Mouse (Mus musculus) thymus, adult 18-20 months (tissue): Measurements from ENCODE around the gene Crb1.
"Not testable (repeated sequence)": the region's sequence is repeated elsewhere in the genome, so short reads cannot be mapped to it uniquely, and the experiment has no call there.

ENCODE experiments used
- DNase-seq, 2 experiments: peaks; one replicate each; pipeline ENCODE4 v3.0.0; 2022; ENCODE audit warnings: mixed read lengths in 2 of 2

The Crb1 gene

GRCm38 (mm10) chr1:139376638-139377286 is at the start of gene Crb1:
Gene Crb1, minus strand, starts transcription at chr1:139377100.
- no peak for DNase-seq

DNA sequence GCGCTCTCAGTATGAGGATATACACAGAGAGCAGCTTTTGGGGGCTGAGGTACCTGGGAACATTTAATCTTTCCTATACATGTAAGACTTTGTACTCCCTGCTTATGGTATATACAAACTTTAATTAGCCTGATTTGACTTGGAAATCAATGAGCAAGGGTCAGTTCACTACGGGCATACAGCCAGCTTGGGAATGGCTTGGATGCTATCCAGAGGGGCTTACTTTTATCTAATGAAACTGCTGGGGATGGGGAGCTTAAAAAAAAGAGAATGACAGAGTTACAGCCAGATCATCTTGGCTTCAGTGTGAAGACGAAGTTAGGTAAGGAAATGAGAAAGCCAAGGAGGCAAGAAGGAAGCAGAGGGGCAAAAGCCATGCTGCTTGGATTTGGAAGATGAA is 48.1 kb upstream of the Crb1 start:
- DNase-seq: no peak

GRCm38 (mm10) chr1:139423931-139424330 is 47.0 kb upstream of the Crb1 start:
- no peak for DNase-seq

DNA sequence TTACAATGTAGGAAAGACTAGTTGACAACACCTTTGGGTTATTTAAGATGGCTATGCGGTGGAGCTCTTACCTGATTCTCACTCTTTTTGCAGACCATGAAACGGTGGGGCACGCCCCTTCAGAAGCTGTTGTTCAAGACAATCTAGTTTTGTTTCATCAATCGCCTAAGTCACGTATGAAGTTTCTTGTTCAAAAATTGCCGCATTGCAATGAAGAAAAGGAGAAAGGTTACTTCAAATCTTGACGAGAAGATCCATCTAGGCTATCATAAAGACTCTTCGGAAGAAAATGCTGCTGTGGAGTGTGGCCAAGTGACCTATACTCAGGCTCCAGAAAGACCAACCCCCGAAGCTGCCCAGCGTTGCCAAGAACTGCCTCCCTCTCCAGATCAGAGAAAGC is 46.0 kb upstream of the Crb1 start:
- DNase-seq: no peak

- DNase-seq: peak; percentile 81 to 82
Observed at GRCm38 (mm10) chr1:139421875-139422791, 45.2 kb upstream of the Crb1 start, which contains the start of gene Zbtb41. Gene Zbtb41, plus strand, starts transcription at chr1:139422288.

- DNase-seq: no peak
Observed at GRCm38 (mm10) chr1:139421521-139421874, 44.6 kb upstream of the Crb1 start.

- no peak for DNase-seq
Observed at GRCm38 (mm10) chr1:139413465-139413864, 36.6 kb upstream of the Crb1 start.

GRCm38 (mm10) chr1:139412365-139412764 is 35.5 kb upstream of the Crb1 start:
- DNase-seq: not testable (repeated sequence)

DNA sequence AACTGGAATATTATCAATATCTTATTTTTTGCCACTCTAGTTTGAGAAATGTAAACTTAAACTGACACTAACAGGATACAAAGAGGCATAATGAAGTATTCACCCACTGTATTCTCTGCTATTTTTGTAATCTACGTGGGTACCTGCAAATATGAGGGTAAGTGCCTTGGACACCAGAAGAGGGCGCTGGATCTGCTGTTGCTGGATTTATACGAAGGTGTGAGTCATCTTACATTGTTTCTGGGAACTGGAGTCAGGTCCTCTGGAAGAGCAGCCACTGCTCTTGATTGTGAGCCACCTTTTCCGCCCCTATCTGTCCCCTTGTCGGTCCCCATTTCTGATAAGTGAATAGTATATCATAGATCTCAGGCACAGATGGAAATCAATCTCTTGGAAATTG is 30.8 kb upstream of the Crb1 start:
- DNase-seq: no peak

GRCm38 (mm10) chr1:139405766-139406165 is 28.9 kb upstream of the Crb1 start:
- no peak for DNase-seq

DNA sequence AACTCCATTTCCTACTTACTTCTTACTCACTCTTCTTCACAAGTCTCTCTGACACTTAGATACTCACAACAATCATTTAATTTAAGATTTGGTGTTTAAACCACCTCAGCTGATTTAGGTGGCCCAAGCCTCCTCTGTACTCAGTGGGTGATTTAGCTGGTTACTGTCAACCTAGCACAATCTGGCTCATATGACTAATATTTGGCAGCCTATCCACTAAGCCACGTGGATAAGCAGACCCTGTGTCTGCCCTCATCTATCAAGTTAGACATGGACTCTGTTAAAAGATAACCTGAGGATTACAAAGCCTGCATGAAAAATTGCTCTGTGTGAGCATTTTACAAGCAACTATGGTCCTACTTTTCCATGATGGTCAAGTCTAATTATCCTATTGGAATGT is 19.7 kb upstream of the Crb1 start:
- DNase-seq: no peak

GRCm38 (mm10) chr1:139391747-139392146 is 14.8 kb upstream of the Crb1 start:
- no peak for DNase-seq

DNA sequence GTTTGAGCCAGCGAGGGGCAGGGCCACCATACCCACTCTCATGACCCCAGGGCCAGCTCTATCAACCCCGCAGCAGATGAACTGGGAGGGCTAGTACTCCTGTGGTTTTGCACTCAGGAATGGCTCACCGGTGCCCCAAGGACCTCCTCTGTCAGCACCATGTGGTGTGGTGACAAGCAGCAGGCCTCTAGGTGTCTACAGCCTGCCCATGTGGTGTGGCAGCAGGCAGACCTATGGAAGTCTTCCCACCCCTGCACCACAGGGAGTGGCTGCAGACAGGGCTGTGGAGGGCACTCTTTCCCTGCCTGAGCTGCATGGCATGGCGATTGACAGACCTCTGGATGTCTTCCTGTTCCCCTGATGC is 2.7 kb upstream of the Crb1 start:
- no peak for DNase-seq

DNA sequence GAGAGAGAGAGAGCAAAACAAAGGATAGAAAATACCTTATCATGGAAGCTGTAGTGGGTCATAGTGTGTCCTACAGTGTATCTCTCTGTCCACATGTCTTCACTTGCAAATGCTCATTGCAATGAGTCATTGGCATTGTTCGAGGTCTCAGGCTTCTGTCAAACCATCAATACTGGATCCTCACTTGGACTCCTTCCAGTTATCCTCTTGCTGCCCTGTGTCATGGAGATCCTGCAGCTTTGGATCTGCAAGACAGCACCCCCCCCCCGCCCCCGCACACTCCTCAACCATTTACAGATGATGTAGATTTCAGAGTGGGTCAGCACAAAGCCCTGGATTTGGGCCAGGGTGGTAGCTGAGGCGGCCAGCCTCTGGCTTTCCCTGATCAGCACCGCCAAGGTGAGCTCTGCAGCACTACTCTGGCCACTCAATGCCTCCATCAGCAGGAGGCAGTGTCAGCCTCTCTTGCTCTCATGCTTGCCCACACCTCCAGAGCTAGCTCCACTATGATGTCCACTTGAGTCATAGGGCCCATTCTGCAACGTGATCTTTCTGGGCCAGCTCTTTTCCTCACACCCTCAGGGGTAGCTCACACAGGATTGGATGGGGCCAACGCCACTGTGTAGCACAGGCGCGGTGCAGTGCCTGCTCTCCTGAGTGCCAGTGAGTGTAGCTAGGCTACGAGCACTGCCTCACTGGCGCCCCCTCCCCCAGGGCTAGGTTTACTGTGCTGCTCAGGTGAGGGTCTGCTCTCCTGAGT is 2.1 kb upstream of the Crb1 start:
- no peak for DNase-seq

GRCm38 (mm10) chr1:139375900-139376299 is 1.0 kb downstream of the Crb1 start:
- DNase-seq: no peak

DNA sequence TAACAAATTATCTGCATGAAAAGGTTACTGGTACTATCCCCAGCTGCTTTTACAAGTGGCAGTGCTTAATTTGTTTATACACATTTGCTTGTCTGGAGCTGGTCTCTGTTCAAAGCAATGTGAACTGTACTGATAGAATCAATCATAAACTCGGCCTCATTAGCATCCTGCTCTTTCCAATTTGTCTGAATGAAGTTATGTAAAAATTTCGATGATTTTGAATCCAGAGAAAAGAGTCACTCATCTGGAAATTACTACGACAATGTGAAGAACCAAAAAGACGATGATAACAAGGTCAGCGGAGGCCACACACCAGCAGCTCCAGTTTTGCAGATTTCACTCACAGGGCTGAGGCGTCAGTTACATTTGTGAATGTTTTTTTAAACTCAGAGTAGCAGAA is 5.6 kb downstream of the Crb1 start:
- no peak for DNase-seq

GRCm38 (mm10) chr1:139348566-139348965 is 28.3 kb downstream of the Crb1 start:
- no peak for DNase-seq

DNA sequence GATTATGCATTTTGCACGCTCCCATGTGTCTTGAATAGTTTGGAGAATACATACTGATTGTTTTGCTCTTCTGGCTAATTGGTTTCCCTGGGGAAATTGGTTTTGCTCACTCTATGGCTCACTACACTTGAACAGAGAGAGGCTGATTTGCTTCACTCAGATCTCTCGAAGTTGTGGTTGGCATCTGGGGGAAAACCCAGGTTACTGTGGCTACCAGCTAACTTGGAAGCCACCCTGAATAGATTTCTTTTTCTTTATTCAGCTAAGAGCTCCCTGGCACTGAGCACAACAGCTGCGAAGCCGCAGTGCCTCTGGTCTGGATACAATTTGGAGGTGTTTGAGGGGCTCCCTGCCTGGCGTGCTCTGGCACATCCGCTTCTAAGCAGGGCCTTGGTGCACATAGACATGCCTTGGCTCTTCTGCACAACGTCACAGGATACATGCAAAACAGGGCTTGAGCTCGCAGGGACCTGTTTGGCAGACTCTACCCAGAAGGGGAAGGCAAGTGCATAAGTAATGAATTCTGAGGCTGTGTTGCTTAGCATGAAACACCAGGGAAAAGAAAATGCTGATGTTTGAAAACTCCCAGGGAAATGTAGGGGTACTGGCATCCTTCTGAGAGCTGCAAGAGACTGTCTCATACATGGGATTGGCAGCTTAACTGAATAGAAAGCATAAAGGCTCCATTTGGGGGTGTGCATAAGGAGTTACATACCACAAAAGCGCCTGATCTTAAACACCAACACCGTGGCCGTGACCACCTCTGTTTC is 30.1 kb downstream of the Crb1 start:
- no peak for DNase-seq

GRCm38 (mm10) chr1:139346030-139346601 is 30.8 kb downstream of the Crb1 start:
- no peak for DNase-seq

DNA sequence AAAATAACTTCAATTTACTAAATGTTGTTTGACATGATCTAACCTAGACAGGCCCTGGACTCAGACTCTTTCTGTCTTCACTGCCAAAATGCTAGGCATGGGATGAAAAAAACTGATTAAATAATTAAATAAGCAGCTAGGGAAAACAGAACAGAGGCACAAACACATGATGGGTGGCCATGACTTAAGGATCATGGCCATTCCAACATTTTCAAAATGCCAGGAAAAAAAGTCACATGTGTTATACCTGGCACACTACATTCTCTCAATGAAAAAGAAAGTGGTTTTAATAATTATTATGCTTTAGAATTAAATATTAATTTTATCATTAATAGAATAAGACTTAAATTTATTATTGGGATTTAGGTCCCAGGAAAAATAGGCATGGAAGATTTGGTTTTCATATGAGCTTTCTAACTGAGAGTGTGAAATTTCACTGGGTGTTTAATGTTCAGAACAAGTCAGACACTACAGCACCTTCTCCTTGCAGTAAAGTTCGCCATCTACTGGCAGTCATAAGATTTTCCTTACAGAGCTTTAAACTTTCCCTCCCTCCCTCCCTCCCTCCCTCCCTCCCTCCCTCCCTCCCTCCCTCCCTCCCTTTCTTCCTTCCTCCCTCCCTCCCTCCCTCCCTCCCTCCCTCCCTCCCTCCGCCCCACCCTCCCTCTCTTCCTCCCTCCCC is 36.6 kb downstream of the Crb1 start:
- no peak for DNase-seq

DNA sequence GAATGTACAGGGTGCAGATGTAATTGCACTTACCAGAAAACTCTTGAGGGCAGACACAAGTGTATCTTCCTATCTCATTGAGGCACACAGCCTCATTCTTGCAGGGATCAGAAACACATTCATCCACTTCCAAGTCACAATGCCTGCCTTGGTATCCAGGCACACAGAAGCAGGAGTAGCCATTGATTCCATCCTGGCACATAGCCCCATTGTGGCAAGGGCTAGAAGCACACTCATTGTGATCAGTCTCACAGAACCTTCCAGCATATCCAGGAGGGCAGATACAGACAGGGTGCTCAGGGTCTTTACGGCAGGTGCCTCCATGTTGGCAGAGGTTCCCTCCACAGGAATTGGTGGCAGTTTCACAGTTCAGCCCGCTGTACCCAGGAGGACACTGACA is 39.9 kb downstream of the Crb1 start:
- no peak for DNase-seq

DNA sequence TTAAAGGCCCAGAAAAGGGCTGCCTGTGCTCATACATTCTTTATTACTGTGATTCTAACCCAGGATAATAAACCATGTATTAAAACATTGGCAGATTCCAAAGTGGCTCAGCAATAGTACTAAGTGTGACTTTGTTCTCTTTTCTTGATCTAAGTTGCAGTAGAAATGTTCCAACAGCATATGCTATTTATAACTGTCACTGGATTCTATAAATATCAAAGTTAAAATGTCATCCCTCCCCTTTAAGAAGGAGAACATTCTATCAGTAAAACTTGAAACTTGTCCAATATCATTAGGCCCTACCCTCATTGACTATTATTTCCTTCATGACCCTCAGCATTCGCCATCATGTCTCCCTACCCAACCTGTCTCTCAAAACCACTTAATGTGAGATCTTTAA is 48.1 kb downstream of the Crb1 start:
- DNase-seq: no peak
